Mouse (Mus musculus) neural tube, embryonic 11.5 days (tissue): ENCODE results near the gene Gm28041. TPM values are rescaled to one million over a fixed set of nuclear protein-coding genes. Genes with fewer than 3 reads are reported as not detected.
"Not testable (repeated sequence)": the region's sequence is repeated elsewhere in the genome, so short reads cannot be mapped to it uniquely, and the experiment has no call there.

Experiments used
- ATAC-seq: fragments of 200-750 bp; cut with Nextera tagmentation; 2 replicates; pipeline ENCODE4 v1.8.0; 2017; ENCODE audit warnings: moderate number of reproducible peaks, mild to moderate bottlenecking, moderate TSS enrichment, moderate library complexity; ENCODE audit not compliant: insufficient read depth, low FRiP score, low TSS enrichment
- DNase-seq: peaks from one replicate; pipeline ENCODE4 v3.0.0-alpha.2; 2015; ENCODE audit warnings: low spot score
- H3K27ac ChIP-seq: fragments of 300-500 bp; sonication (generic); 2 replicates; pipeline ENCODE4 v1.5.1; 2014; ENCODE audit warnings: low read depth, mild to moderate bottlenecking, low read length
- H3K27me3 ChIP-seq: fragments of 300-500 bp; sonication (generic); 2 replicates; pipeline ENCODE4 v1.6.1; 2014; ENCODE audit warnings: mild to moderate bottlenecking, low read length, mixed read lengths; ENCODE audit not compliant: control insufficient read depth, insufficient read depth
- H3K36me3 ChIP-seq: fragments of 300-500 bp; sonication (generic); 2 replicates; pipeline ENCODE4 v1.6.1; 2014; ENCODE audit warnings: mild to moderate bottlenecking, low read length, moderate library complexity, mixed read lengths; ENCODE audit not compliant: control insufficient read depth, insufficient read depth
- H3K4me1 ChIP-seq: fragments of 300-500 bp; sonication (generic); 2 replicates; pipeline ENCODE4 v1.6.1; 2014; ENCODE audit warnings: low read length, mixed read lengths; ENCODE audit not compliant: control insufficient read depth, insufficient read depth
- H3K4me2 ChIP-seq: fragments of 300-500 bp; sonication (generic); 2 replicates; pipeline ENCODE4 v1.6.1; 2014; ENCODE audit warnings: low read depth, mild to moderate bottlenecking, moderate library complexity
- H3K4me3 ChIP-seq: fragments of 300-500 bp; sonication (generic); 2 replicates; pipeline ENCODE4 v1.5.1; 2014; ENCODE audit warnings: low read depth, low read length
- H3K9ac ChIP-seq: fragments of 300-500 bp; sonication (generic); 2 replicates; pipeline ENCODE4 v1.6.1; 2014; ENCODE audit warnings: mild to moderate bottlenecking, low read length
- H3K9me3 ChIP-seq: fragments of 300-500 bp; sonication (generic); 2 replicates; pipeline ENCODE4 v1.6.1; 2016; ENCODE audit warnings: low read length; ENCODE audit not compliant: control insufficient read depth
- WGBS: fragments of 180-500 bp; shearing (Covaris S2); extraction: QIAGEN DNeasy Blood & Tissue Kit; methylation state at CpG from one replicate; pipeline ENCODE4 v1.1.7; 2014; 5-methylcytosine and 5-hydroxymethylcytosine counted together
- polyA plus RNA-seq: library from polyadenylated mRNA; unstranded; fragments of >200 nt; fragmentation: Nextera tagmentation; extraction: Ambion mirVana; gene quantifications from 2 replicates; pipeline ENCODE4 v1.2.1, GENCODE M21; 2014

Gene Gm28041
- polyA plus RNA-seq, 1 experiment from 2014 or later, result not detected

DNA sequence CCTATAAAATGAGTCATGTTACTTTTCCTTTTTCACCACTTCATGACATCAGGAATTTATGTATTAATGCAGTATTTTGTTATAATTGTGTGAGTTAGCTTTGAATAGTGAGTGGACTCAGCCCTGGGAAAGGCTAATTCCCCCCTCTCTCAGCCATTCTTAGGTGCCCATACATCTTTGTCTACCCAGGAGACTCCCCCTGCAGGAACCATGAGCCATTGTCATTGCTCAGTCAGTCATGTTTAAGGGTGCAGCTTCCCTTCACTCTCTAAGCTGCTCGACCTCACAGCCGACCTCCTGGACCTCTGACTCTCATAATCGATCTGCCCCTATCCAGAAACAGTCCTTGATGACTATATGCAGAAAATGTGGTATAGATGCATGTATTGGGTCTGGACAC lies 722 bp upstream of the Gm28041 start:
- 59% methylated on average over 3 of the region's 3 CpGs for WGBS
- not testable (repeated sequence) for H3K36me3 ChIP-seq, DNase-seq, H3K27ac ChIP-seq, H3K4me1 ChIP-seq, ATAC-seq, H3K4me2 ChIP-seq, H3K9me3 ChIP-seq, H3K27me3 ChIP-seq, H3K4me3 ChIP-seq, H3K9ac ChIP-seq

- no peaks in the 10 kb centered on the region for H3K36me3 ChIP-seq
These were observed 15.3 kb downstream of the Gm28041 start, which contains the start of the genes Gm28044 and Zfp953 for GRCm38 (mm10) chr13:67360131-67360744. Gene Gm28044, minus strand, starts transcription at chr13:67360536. Gene Zfp953, minus strand, starts transcription at chr13:67360605.

GRCm38 (mm10) chr13:67351854-67352253 lies 23.7 kb downstream of the Gm28041 start:
- no peaks in the 10 kb centered on the region for H3K9me3 ChIP-seq
- H3K9ac ChIP-seq, result no peak overlapping the region
- H3K4me3 ChIP-seq, result no peak overlapping the region
- no peak for DNase-seq
- H3K27ac ChIP-seq, result no peak overlapping the region
- H3K36me3 ChIP-seq, result no peaks in the 10 kb centered on the region
- no peaks in the 10 kb centered on the region for H3K27me3 ChIP-seq
- ATAC-seq, result no peak
- H3K4me2 ChIP-seq, result no peak overlapping the region
- no peaks in the 10 kb centered on the region for H3K4me1 ChIP-seq

More at GRCm38 (mm10) chr13:67360131-67360744, 15.3 kb downstream of the Gm28041 start, which contains the start of the genes Gm28044 and Zfp953:
- DNase-seq (peak; percentile 85), ATAC-seq (peak; percentile 90)
- Histone ChIP-seq H3K9me3 (no peaks in the 10 kb centered on the region), H3K9ac (peak within 1 kb of the TSS; percentile 61), H3K27ac (no peak within 1 kb of the TSS), H3K4me3 (peak within 1 kb of the TSS; percentile 62), H3K4me2 (peak within 1 kb of the TSS; percentile 49), H3K4me1 (no peaks in the 10 kb centered on the region; the same call in 1 of the 2 replicates), H3K27me3 (no peaks in the 10 kb centered on the region)
- WGBS, result under 1% methylated on average over 15 of the region's 15 CpGs

DNA sequence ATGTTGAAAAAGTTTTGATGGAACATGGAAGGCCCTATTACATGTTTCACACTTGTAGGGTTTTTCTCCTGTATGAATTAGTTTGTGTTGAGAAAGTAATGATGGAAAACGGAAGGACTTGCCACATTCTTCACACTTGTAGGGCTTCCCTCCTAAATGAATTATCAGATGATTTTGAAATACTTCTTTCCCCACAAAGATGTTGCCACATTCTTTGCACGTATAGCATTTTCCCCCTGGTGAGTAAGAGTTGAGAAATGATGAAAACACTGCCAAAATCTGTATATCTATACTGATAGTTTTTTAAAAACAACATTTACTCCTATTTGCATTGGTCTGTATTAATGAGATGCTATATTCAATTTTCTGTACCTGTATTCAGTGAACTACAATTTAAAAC lies 32.1 kb downstream of the Gm28041 start:
- ATAC-seq (no peak), DNase-seq (no peak)
- Histone ChIP-seq H3K9me3 (no peaks in the 10 kb centered on the region), H3K36me3 (no peaks in the 10 kb centered on the region), H3K9ac (no peak overlapping the region), H3K27me3 (no peaks in the 10 kb centered on the region), H3K4me2 (no peak overlapping the region), H3K4me3 (no peak overlapping the region), H3K4me1 (no peaks in the 10 kb centered on the region), H3K27ac (no peak overlapping the region)
- WGBS, result 92% methylated on average over 2 of the region's 2 CpGs

GRCm38 (mm10) chr13:67332877-67333276 lies 42.7 kb downstream of the Gm28041 start:
- H3K36me3 ChIP-seq, result no peaks in the 10 kb centered on the region
- ATAC-seq, result peak; percentile 33; the same call in 1 of the 2 replicates
- H3K27me3 ChIP-seq, result no peaks in the 10 kb centered on the region
- H3K9me3 ChIP-seq, result no peaks in the 10 kb centered on the region
- H3K4me3 ChIP-seq, result peak overlapping the region; percentile 47
- no peak for DNase-seq
- H3K9ac ChIP-seq, result peak overlapping the region; percentile 52
- H3K4me2 ChIP-seq, result peak overlapping the region; percentile 57
- WGBS, result 82% methylated on average over 1 of the region's 1 CpGs
- no peak overlapping the region for H3K27ac ChIP-seq
- no peaks in the 10 kb centered on the region for H3K4me1 ChIP-seq

- Histone ChIP-seq H3K36me3 (no peaks in the 10 kb centered on the region), H3K9ac (peak within 1 kb of the TSS; percentile 52), H3K4me3 (peak within 1 kb of the TSS; percentile 47), H3K9me3 (no peaks in the 10 kb centered on the region), H3K4me1 (no peaks in the 10 kb centered on the region), H3K4me2 (peak within 1 kb of the TSS; percentile 57), H3K27me3 (no peaks in the 10 kb centered on the region), H3K27ac (no peak within 1 kb of the TSS)
- DNase-seq (peak; percentile 78), ATAC-seq (peak; percentile 86)
- WGBS, result 19% methylated on average over 17 of the region's 17 CpGs
These were observed 43.4 kb downstream of the Gm28041 start, which contains the start of gene Zfp595 for GRCm38 (mm10) chr13:67332019-67332724. Gene Zfp595, minus strand, starts transcription at chr13:67332570.

- H3K27ac ChIP-seq, result no peak overlapping the region
- no peak overlapping the region for H3K9ac ChIP-seq
These were observed 68.8 kb downstream of the Gm28041 start for GRCm38 (mm10) chr13:67306718-67307117.

DNA sequence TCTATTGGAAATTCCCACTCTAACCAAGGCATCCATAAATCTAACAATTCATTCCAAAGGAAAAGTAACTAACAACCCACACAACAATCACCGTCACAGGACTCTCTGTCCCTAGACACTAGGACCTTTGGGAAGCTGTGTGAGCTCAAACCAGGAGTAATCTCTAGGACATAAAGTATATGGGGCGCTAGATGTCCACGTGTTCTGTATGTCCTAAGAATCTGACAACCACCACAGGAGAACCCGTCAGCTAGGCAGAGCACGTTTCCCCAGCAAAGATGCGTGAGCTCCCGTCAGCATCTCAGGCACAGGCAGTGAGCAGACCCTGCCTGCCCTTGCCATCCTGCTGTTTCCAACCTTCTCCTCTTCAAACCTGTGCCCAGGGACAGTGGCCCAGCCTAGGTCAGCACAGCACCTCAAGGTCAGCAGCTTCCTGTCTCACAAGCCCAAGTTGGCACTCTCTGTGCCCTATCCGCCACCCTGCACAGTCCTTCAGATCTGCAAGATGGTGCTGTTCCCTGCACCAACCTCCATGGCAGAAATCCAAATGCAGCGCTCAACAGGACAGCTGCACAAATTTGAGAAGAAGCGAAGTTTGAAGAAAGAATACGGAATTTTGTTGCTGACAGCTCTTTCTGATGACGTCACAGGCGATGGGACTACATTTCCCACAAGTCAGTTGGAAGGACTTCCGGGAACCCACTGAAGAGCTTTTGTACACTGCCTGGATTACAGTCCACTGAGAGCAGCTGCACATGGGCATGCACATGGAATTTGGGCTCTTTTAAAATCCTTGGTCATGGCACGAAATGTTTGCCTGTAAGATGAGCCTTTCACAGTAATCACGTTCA lies 69.5 kb downstream of the Gm28041 start, which contains the start of gene Zfp457:
TSS of gene Zfp457 (minus strand) at position 664 of the 851 bp plus-strand sequence.
- WGBS, result 11% methylated on average over 16 of the region's 16 CpGs
- H3K9ac ChIP-seq, result peak within 1 kb of the TSS; percentile 72
- H3K27ac ChIP-seq, result no peak within 1 kb of the TSS
- no peaks in the 10 kb centered on the region for H3K9me3 ChIP-seq
- peak within 1 kb of the TSS; percentile 76 for H3K4me3 ChIP-seq
- ATAC-seq (peak; percentile 99), DNase-seq (peak; percentile 86)
- no peaks in the 10 kb centered on the region for H3K27me3 ChIP-seq
- H3K4me2 ChIP-seq, result peak within 1 kb of the TSS; percentile 77
- H3K36me3 ChIP-seq, result no peaks in the 10 kb centered on the region
- no peaks in the 10 kb centered on the region for H3K4me1 ChIP-seq

More at GRCm38 (mm10) chr13:67306718-67307117, 68.8 kb downstream of the Gm28041 start:
- H3K27me3 ChIP-seq, result no peaks in the 10 kb centered on the region
- no peaks in the 10 kb centered on the region for H3K9me3 ChIP-seq
- H3K36me3 ChIP-seq, result no peaks in the 10 kb centered on the region
- ATAC-seq (peak; percentile 62), DNase-seq (no peak)
- peak overlapping the region; percentile 76 for H3K4me3 ChIP-seq
- H3K4me2 ChIP-seq, result peak overlapping the region; percentile 77
- H3K4me1 ChIP-seq, result no peaks in the 10 kb centered on the region
- WGBS, result 33% methylated on average over 5 of the region's 5 CpGs
